Mouse (Mus musculus): Measurements from ENCODE around the gene Acox3. TPM values are rescaled to one million over a fixed set of nuclear protein-coding genes. Genes with fewer than 3 reads are reported as not detected.

The Acox3 gene
- total and polyA plus RNA-seq, 3 experiments: 21.8 to 28.3 (median 22.5) TPM

- Histone ChIP-seq H3K36me3 (ENCODE audit: control insufficient read depth, insufficient read depth, low read length) (no peaks in the 10 kb centered on the region), H3K4me3 (no peak overlapping the region), H3K27ac (no peak overlapping the region), H3K9ac (ENCODE audit: low read depth, low read length) (no peak overlapping the region), H3K27me3 (ENCODE audit: control insufficient read depth, insufficient read depth, low read length) (no peaks in the 10 kb centered on the region), H3K79me2 (replicated peaks; ENCODE audit: control insufficient read depth, insufficient read depth, low read length) (no peaks in the 10 kb centered on the region), H3K4me1 (ENCODE audit: control insufficient read depth, insufficient read depth, low read length) (peaks cover 7% of the 10 kb centered on the region; the same call in 1 of the 2 replicates)
- intact Hi-C loops (cut with DNase I): no loop called here
- TF ChIP-seq CTCF (IDR thresholded peaks at IDR 0.05): no peak
- no peak for TF ChIP-seq EP300 (IDR thresholded peaks at IDR 0.05; ENCODE audit: insufficient read depth, low read depth, low read length)
- no peak for TF ChIP-seq POLR2A (IDR thresholded peaks at IDR 0.05; ENCODE audit: insufficient read depth, low read depth, low read length)
- 86% methylated on average over 7 of the region's 7 CpGs for WGBS
- DNase-seq: no peak
These were observed 27.5 kb downstream of the Acox3 start for GRCm38 (mm10) chr5:35610381-35610780.

- no peak overlapping the region for H3K4me3 ChIP-seq
- TF ChIP-seq CTCF (IDR thresholded peaks at IDR 0.05) (no peak), EP300 (IDR thresholded peaks at IDR 0.05; ENCODE audit: insufficient read depth, low read depth, low read length) (no peak), POLR2A (IDR thresholded peaks at IDR 0.05; ENCODE audit: insufficient read depth, low read depth, low read length) (no peak)
- intact Hi-C loops (cut with DNase I): no loop called here
- no peaks in the 10 kb centered on the region for H3K79me2 ChIP-seq (replicated peaks; ENCODE audit: control insufficient read depth, insufficient read depth, low read length)
- H3K4me1 ChIP-seq (ENCODE audit: control insufficient read depth, insufficient read depth, low read length): peaks cover 7% of the 10 kb centered on the region; the same call in 1 of the 2 replicates
- DNase-seq: no peak
- H3K36me3 ChIP-seq (ENCODE audit: control insufficient read depth, insufficient read depth, low read length): no peaks in the 10 kb centered on the region
- no peak overlapping the region for H3K9ac ChIP-seq (ENCODE audit: low read depth, low read length)
- no peak overlapping the region for H3K27ac ChIP-seq
- no peaks in the 10 kb centered on the region for H3K27me3 ChIP-seq (ENCODE audit: control insufficient read depth, insufficient read depth, low read length)
- WGBS: 80% methylated on average over 9 of the region's 9 CpGs
These were observed 28.3 kb downstream of the Acox3 start for GRCm38 (mm10) chr5:35611170-35611569.

- Histone ChIP-seq H3K4me3 (no peak overlapping the region), H3K79me2 (replicated peaks; ENCODE audit: control insufficient read depth, insufficient read depth, low read length) (no peaks in the 10 kb centered on the region), H3K4me1 (ENCODE audit: control insufficient read depth, insufficient read depth, low read length) (peaks cover 7% of the 10 kb centered on the region; the same call in 1 of the 2 replicates), H3K27me3 (ENCODE audit: control insufficient read depth, insufficient read depth, low read length) (no peaks in the 10 kb centered on the region), H3K27ac (no peak overlapping the region), H3K36me3 (ENCODE audit: control insufficient read depth, insufficient read depth, low read length) (no peaks in the 10 kb centered on the region), H3K9ac (ENCODE audit: low read depth, low read length) (no peak overlapping the region)
- 83% methylated on average over 11 of the region's 11 CpGs for WGBS
- peak in 1 of 2 experiments; percentile 42 for DNase-seq
- intact Hi-C loops (cut with DNase I): no loop called here
- TF ChIP-seq CTCF (IDR thresholded peaks at IDR 0.05): 0 out of 2 replicates have a peak, but pooled peaks have one; percentile 5
- no peak for TF ChIP-seq POLR2A (IDR thresholded peaks at IDR 0.05; ENCODE audit: insufficient read depth, low read depth, low read length)
- TF ChIP-seq EP300 (IDR thresholded peaks at IDR 0.05; ENCODE audit: insufficient read depth, low read depth, low read length): no peak
These were observed 29.1 kb downstream of the Acox3 start for GRCm38 (mm10) chr5:35611900-35612299.

DNA sequence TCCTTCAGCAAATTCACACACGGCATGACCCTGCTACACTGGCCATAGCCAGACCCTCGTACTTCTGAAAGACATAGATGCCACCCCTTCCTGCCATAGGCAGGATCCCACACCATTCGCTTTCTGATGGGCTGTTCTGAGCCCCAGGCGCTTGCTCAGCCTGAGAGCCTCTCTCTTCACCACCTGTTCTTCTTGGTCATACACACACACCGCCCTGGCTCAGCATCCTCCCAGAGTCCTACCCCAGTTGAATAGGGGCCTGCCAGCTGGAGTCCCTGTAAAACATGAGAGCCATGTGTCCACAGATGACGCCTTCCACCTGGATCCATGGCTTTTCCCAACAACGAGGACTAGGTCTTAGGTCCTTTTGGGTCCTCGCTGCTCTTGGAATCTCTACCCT is 29.9 kb downstream of the Acox3 start:
- intact Hi-C loops (cut with DNase I): no loop called here

GRCm38 (mm10) chr5:35616943-35617342 is 34.1 kb downstream of the Acox3 start:
- Histone ChIP-seq H3K36me3 (ENCODE audit: control insufficient read depth, insufficient read depth, low read length) (no peaks in the 10 kb centered on the region), H3K79me2 (replicated peaks; ENCODE audit: control insufficient read depth, insufficient read depth, low read length) (no peaks in the 10 kb centered on the region), H3K27ac (no peak overlapping the region), H3K4me1 (ENCODE audit: control insufficient read depth, insufficient read depth, low read length) (no peaks in the 10 kb centered on the region; the same call in 1 of the 2 replicates), H3K9ac (ENCODE audit: low read depth, low read length) (no peak overlapping the region), H3K27me3 (ENCODE audit: control insufficient read depth, insufficient read depth, low read length) (no peaks in the 10 kb centered on the region), H3K4me3 (no peak overlapping the region)
- TF ChIP-seq POLR2A (IDR thresholded peaks at IDR 0.05; ENCODE audit: insufficient read depth, low read depth, low read length) (no peak), CTCF (IDR thresholded peaks at IDR 0.05) (no peak), EP300 (IDR thresholded peaks at IDR 0.05; ENCODE audit: insufficient read depth, low read depth, low read length) (no peak)
- intact Hi-C loops (cut with DNase I): no loop called here
- no peak for DNase-seq
- WGBS: 62% methylated on average over 5 of the region's 5 CpGs

More for the DNA sequence above, 29.9 kb downstream of the Acox3 start:
- no peak for TF ChIP-seq POLR2A (IDR thresholded peaks at IDR 0.05; ENCODE audit: insufficient read depth, low read depth, low read length)
- TF ChIP-seq CTCF (IDR thresholded peaks at IDR 0.05): no peak
- TF ChIP-seq EP300 (IDR thresholded peaks at IDR 0.05; ENCODE audit: insufficient read depth, low read depth, low read length): no peak
- WGBS: 91% methylated on average over 8 of the region's 8 CpGs
- DNase-seq: no peak
- no peak overlapping the region for H3K9ac ChIP-seq (ENCODE audit: low read depth, low read length)
- no peaks in the 10 kb centered on the region for H3K36me3 ChIP-seq (ENCODE audit: control insufficient read depth, insufficient read depth, low read length)
- H3K27me3 ChIP-seq (ENCODE audit: control insufficient read depth, insufficient read depth, low read length): no peaks in the 10 kb centered on the region
- no peak overlapping the region for H3K27ac ChIP-seq
- no peaks in the 10 kb centered on the region for H3K79me2 ChIP-seq (replicated peaks; ENCODE audit: control insufficient read depth, insufficient read depth, low read length)
- H3K4me3 ChIP-seq: no peak overlapping the region
- peaks cover 5% of the 10 kb centered on the region; the same call in 1 of the 2 replicates for H3K4me1 ChIP-seq (ENCODE audit: control insufficient read depth, insufficient read depth, low read length)

DNA sequence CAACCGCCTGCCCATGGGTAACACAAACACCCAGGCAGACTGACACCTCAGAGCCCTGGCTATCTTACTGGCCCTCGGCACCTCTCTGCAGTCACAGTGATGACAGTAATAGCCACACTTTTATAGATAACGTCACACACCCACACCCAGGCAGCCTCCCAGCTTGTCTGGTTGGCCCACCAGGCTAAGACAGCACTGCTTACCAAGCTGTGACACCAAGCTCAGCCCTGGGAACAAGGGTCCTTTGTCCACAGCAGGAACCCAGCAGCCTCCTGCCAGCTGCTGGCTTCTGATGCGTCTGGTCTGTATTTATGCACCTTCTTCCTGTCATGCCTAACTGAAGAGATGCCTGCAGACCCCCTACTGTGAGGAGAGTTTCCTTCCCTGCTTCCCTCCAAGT is 38.3 kb downstream of the Acox3 start:
- Histone ChIP-seq H3K27me3 (ENCODE audit: control insufficient read depth, insufficient read depth, low read length) (no peaks in the 10 kb centered on the region), H3K4me3 (no peak overlapping the region), H3K36me3 (ENCODE audit: control insufficient read depth, insufficient read depth, low read length) (no peaks in the 10 kb centered on the region), H3K4me1 (ENCODE audit: control insufficient read depth, insufficient read depth, low read length) (peaks cover 4% of the 10 kb centered on the region), H3K27ac (no peak overlapping the region), H3K9ac (ENCODE audit: low read depth, low read length) (no peak overlapping the region), H3K79me2 (replicated peaks; ENCODE audit: control insufficient read depth, insufficient read depth, low read length) (no peaks in the 10 kb centered on the region)
- DNase-seq: no peak
- intact Hi-C loops (cut with DNase I): no loop called here
- WGBS: 26% methylated on average over 4 of the region's 4 CpGs
- no peak for TF ChIP-seq POLR2A (IDR thresholded peaks at IDR 0.05; ENCODE audit: insufficient read depth, low read depth, low read length)
- TF ChIP-seq EP300 (IDR thresholded peaks at IDR 0.05; ENCODE audit: insufficient read depth, low read depth, low read length): no peak
- no peak for TF ChIP-seq CTCF (IDR thresholded peaks at IDR 0.05)

All from heart, adult 2 months (tissue).